Mouse (Mus musculus) layer of hippocampus, adult 11-12 months (tissue): Measurements from ENCODE around the gene Wnt10a.
"Not testable (repeated sequence)": the region's sequence is repeated elsewhere in the genome, so short reads cannot be mapped to it uniquely, and the experiment has no call there.

Experiments used
- DNase-seq: peaks from one replicate; pipeline ENCODE4 v3.0.0; 2022; ENCODE audit warnings: low spot score

Gene Wnt10a

DNA sequence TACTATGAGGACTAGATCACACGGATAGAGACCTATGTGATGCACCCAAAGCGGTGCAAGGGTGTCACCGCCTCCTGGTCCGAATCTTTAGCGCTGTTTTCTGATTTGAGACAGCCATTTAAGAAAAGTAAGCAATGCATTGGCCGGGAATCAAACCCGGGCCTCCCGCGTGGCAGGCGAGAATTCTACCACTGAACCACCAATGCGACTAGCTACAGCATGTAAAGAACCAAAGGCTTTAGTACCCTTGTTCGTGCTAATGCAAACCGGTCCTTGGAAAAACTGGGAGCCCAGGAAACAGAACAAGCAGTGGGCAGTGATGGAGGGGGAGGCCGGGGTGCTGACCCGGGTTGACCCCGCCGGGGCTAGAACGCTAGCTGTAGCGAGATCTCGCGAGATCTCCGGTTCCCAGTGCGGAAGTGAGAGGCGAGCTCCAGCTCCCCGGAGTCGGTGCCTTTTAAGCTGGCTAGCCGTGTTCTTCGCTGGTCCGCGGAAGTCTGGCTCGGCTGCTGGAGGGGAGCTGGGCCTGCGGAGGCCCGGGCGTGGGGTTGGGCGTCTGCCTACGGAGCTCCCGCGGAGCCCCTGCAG lies 25.4 kb downstream of the Wnt10a start:
- peak; percentile 90 for DNase-seq

DNA sequence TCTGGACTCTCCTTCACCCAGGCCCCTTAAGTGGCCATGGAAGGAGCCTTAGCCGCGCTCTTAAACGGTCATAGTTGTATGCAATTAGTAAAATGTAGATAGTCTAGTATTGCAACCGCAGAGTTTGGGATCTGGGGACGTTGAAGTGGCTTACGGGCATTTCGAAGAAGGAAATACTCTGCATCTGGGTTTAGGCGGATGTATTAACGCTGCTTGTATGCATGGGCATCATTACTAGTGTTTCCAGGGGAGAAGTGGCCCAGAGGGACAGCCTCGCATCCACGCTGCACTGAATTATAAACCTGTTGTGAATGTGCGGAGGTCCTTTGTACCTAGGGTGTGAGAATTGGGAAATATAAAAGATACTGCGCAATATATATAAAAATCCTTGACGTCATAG lies 25.9 kb downstream of the Wnt10a start:
- no peak for DNase-seq

DNA sequence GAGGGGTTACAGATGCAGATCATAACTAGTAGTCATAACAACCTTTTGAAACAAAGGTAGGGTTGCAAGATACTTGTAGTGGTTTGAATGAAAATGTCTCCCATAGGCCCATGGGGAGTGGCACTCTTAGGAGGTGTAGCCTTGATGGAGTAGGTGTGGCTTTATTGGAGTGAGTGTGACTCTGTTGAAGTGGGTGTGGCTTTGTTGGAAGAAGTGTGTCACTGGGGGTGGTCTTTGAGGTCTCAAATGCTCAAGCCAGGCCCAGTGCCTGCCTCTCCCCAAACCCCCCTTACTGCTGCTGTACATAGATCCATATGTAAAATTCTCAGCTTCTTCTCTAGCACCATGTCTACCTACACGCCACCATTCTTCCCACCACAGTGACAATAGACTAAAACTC lies 27.2 kb downstream of the Wnt10a start:
- DNase-seq, result no peak

DNA sequence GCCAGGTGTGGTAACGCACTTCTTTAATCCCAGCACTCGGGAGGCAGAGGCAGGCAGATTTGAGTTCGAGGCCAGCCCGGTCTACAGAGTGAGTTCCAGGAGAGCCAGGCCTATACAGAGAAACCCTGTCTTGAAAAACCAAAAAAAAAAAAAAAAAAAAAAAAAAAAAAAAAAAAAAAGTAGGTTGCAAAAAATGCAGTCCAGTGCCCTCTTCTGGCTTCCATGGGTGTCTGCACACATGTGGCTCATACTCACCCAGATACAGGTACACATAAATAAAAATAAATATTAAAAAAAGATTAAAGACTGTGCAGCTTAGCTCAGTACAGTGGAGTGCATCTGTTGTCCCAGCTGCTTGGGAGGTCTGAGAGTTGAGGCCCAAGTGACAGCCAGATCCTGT lies 32.3 kb downstream of the Wnt10a start:
- DNase-seq, result not testable (repeated sequence)

DNA sequence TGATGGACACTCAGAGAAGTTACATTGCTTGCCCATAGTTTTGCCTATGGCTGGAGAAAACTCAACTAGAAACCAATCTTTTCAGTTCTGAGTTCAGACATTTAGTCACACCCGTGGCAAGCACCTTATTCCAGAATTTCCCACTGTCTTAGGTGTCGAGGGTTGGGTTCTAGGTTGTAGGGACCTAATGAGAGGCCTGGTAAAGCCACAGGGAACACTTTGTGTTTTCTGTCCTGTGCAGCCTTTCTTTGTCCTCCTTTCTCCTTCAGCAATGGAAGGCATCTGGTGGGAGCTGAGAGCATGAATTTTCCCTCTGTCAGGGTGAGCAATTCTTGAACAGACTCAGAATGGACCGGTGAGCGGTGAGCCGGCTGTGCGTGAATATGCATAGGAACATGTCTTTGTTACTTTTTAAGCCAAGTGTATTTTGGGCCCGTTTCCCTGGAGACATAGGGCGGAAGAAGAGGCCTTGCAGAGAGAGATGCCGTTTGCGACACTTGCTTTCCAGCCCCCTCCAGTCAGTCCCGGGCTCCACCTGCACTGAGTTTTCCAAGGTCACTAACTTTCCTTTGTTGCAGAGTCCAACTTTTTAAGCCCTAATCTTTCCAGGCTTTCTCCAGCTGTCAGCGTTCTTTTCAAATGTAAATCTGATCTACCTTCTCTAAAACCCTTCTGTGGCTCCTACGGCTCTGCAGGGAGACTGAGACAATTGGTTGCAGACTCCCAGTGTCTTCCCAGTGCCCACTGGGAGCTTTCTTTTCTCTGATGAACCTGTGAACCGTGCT lies 33.4 kb downstream of the Wnt10a start:
- peak; percentile 65 for DNase-seq

DNA sequence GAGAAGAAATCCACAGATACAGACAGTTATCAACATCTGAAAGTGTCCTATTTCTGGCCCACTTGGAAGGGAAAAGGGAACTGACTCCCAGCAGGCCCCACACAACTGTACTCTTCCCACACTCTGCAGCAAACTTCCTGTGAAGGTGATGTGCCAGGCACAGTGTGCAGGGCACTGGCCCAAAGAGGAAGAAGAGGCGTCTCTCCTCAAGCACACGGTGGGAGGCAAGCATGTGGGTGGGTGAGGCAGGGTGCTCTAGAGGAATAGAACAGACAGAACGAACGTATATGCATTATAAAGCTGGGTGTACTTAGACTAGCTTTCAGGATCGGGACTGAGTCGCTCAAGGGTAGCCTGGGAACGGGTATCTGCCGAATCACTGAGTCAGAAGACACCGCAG lies 38.7 kb downstream of the Wnt10a start:
- DNase-seq, result no peak

DNA sequence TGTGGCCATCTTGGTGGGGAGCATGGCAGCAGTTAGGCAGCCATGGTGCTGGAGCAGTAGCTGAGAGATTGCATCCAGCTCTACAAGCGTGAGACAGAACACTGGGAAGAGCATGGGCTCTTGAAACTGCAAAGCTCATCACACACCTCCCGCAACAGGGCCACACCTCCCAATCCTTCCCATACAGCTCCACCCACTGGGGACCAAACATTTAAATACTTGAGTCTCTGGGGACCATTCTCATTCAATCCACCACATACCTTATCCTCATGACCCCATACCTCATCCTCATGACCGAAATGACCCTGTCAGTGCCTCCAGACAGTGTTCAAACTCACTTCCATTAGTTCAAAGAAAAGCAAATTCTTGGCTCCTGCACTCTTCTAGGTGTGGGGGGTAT lies 41.9 kb downstream of the Wnt10a start:
- no peak for DNase-seq

DNA sequence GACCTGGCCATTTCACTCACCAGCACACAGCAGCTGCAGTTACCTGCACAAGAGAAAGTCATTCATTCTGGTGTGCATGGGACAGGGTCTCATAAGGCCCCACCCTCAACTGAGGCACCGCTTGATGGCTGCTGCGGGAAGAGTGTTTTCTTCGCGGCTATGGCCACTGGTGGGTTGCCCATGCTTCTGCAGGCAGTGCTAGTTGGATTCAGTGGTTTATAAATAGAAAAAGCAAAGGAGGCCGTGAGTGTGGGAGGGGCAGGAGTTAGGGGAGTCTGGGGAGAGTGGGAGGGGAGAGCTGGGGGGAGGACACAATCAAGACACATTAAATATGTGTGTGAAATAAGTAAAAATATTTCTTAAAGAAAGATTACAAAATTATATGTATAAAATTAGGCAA lies 51.8 kb downstream of the Wnt10a start:
- no peak for DNase-seq

DNA sequence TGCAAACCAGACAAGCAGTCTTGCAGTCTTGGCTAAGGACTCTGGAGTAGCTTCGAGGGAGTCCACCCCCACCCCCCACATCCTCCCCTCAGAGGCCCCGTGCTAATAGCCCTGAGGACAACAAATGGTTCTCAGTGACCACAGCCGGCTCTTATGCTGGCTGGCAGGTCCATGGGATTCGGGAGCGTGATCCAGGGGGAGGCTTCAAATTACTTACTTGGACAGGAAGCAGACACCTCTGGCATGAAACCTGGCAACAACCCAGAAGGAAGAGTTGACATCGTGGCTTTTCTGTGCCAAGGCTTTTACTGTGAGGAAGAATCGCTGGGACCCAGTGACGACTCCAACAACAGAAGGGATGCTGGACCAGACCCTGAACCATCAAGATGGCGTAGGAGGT lies 55.0 kb downstream of the Wnt10a start:
- no peak for DNase-seq

DNA sequence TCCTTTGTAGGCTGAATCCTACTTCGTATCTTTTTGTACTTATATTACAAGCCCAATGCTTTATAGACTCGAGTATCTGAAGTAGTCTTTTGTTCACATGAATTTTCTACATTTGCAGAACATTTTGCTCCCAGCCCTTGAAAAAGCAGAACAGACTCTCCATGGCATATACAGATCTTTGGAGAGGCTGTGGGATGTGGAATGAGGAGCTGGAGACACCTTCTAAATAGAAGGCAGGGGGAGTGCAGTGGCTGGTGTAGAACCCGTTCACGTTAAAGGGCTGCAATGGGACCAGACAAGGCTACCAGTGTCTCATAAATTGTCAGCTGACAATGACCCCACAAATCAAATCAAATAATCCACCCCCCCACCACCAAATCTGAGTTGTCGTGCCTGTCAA lies 57.6 kb downstream of the Wnt10a start:
- DNase-seq, result no peak

DNA sequence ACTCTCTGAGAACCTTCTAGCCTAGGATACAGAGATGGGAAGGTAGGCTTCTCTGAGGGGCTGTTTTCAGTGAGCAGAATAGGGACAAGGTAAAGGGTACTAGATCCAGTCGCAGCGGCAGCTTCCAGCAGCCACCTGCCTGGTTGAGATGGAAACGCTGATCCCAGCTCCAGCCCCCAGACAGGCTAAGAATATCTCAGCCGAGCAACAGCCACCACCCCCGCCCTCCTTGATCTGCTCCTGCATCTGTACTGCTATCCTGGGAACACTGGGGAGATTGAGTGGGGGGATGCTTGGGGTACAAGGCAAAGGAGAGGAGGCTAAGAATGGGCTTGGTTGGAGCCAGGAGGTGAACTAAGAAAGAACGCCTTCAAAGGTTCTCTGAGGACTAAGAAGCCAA lies 58.9 kb downstream of the Wnt10a start:
- DNase-seq, result peak; percentile 56

DNA sequence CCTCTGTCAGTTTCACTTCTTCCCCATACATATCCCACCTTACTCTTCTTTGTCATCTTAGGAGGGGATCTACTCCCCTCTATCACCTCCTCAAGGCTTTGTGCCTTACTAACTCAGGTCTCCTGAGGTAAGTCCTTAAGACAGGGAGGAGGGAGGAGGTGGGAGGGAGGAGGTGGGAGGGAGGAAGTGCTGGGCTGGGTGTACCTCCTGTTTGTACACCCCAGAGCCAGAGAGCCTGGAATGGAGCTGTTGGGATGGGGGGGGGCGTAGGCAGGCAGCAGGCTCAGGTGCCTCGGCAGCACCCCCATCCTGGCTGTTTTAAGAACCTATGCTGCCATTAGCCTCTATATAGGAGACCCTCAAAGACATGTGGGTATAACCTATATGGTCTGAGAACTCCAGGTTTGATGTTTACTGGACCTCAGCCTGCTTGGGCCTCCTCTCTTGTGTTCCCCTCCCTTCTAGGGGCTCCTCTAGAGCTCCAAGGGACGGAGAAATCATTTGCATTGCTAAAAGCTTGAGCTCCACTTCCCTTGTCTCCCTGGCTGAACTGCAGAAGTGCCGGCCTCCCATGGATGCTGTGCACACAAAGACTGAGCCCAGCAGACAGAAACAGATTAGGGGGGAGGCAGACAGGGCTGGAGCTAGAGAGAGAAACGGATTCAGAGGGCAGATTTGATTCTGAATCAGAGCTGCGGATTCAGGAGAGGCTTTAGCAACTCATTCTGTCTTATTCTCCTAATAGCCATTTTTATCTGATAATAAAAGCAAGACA lies 59.9 kb downstream of the Wnt10a start:
- no peak for DNase-seq
